Mouse (Mus musculus) spleen, adult 2 months (tissue): ENCODE results near the gene Tfb2m. TPM values are rescaled to one million over a fixed set of nuclear protein-coding genes. Genes with fewer than 3 reads are reported as not detected.
A peak's percentile ranks its signal among the peaks of the same experiment; 100 is the strongest.

Experiments used
- DNase-seq, 2 experiments: peaks; one replicate each; pipeline versions ENCODE4 v3.0.0 to v3.0.0-alpha.2; 2012 to 2021; ENCODE audit warnings: low spot score in 2 of 2, low read depth in 1 of 2
- H3K27ac ChIP-seq: fragments of 200-500 bp; 2 replicates; pipeline ENCODE4 v1.5.1; 2012; ENCODE audit warnings: low read length, inconsistent platforms; ENCODE audit not compliant: insufficient read depth
- H3K27me3 ChIP-seq: fragments of 200-500 bp; 2 replicates; pipeline ENCODE4 v1.6.1; 2012; ENCODE audit warnings: mild to moderate bottlenecking, moderate library complexity, low read length, inconsistent platforms; ENCODE audit not compliant: control insufficient read depth, insufficient read depth
- H3K36me3 ChIP-seq: fragments of 200-500 bp; 2 replicates; pipeline ENCODE4 v1.6.1; 2012; ENCODE audit warnings: mild to moderate bottlenecking, low read length, inconsistent platforms; ENCODE audit not compliant: control insufficient read depth, insufficient read depth
- H3K4me1 ChIP-seq: fragments of 200-500 bp; 2 replicates; pipeline ENCODE4 v1.6.1; 2011; ENCODE audit warnings: inconsistent platforms; ENCODE audit not compliant: control insufficient read depth, insufficient read depth, insufficient read length
- H3K4me3 ChIP-seq: fragments of 200-500 bp; 2 replicates; pipeline ENCODE4 v1.5.1; 2011; ENCODE audit warnings: mild to moderate bottlenecking, inconsistent platforms; ENCODE audit not compliant: insufficient read depth, insufficient read length; ENCODE audit errors: extremely low read depth
- CTCF ChIP-seq: fragments of 200-500 bp; IDR thresholded peaks from 2 replicates; pipeline ENCODE4 v1.5.1; 2011; ENCODE audit warnings: mild to moderate bottlenecking, inconsistent platforms; ENCODE audit not compliant: insufficient read depth, insufficient read length, insufficient replicate concordance; ENCODE audit errors: extremely low read depth
- POLR2A ChIP-seq: fragments of 200-500 bp; IDR thresholded peaks from 2 replicates; pipeline ENCODE4 v1.6.1; 2011; ENCODE audit warnings: low read depth, low read length, inconsistent platforms
- WGBS: fragments of 180-500 bp; shearing (Covaris S2); methylation state at CpG from one replicate; pipeline ENCODE4 v1.1.7; 2018; 5-methylcytosine and 5-hydroxymethylcytosine counted together
- polyA plus RNA-seq: library from polyadenylated mRNA; depleted of rRNA; stranded (reverse); fragments of >200 nt; gene quantifications from 2 replicates; pipeline ENCODE4 v1.2.3, GENCODE M21; 2012

Tfb2m gene
- polyA plus RNA-seq, 1 experiment: 4.4 TPM

DNA sequence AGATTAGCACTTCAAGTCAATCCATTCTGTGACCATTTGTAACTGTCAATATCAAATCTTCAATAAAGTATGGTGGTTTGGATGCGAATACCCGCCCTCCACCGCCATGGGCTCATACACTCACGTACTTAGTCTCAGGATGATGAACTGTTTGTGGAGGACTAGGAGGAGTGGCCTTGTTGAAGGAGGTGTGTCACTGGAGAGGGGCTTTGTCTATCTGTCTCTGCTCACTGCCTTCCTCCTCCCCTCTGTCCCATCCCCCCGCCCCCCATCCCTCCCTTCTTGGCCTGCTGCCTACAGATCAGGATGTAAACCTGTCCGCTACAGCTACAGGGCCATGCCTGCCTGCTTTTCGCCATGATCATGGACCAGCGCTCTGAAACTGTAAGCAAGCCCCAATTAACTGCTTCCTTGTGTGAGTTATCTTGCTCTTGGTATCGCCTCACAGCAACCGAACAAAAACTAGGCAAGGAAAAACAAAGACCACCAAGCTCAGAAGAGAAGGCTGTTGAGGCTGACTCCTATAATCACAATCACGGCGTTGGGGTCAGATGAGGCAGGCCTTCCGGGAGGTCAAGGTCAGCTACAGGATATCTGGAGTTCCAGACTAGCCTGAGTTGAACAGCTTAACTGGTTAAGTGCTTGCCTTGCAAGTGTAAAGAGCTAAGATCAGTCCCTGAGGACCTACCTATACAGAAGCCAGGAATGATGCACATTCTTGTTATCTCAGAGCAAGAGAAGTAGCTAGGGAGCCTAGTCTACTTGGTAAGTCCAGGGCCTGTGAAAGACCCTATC lies 35.3 kb downstream of the Tfb2m start:
- H3K27me3 ChIP-seq: no peaks in the 10 kb centered on the region
- H3K27ac ChIP-seq: no peak overlapping the region
- H3K4me1 ChIP-seq: no peaks in the 10 kb centered on the region
- DNase-seq: no peak
- H3K4me3 ChIP-seq: no peak overlapping the region
- no peaks in the 10 kb centered on the region for H3K36me3 ChIP-seq
- WGBS: 95% methylated on average over 13 of the region's 13 CpGs
- no peak for TF ChIP-seq CTCF
- no peak for TF ChIP-seq POLR2A

- Histone ChIP-seq H3K4me1 (no peaks in the 10 kb centered on the region; the same call in 1 of the 2 replicates), H3K27me3 (no peaks in the 10 kb centered on the region), H3K36me3 (no peaks in the 10 kb centered on the region), H3K4me3 (no peak overlapping the region), H3K27ac (no peak overlapping the region)
- DNase-seq: peak; percentile 18 to 26
- no peak for TF ChIP-seq POLR2A
- peak; percentile 27; the same call in 1 of the 2 replicates for TF ChIP-seq CTCF
- WGBS: 79% methylated on average over 9 of the region's 9 CpGs
Measured at GRCm38 (mm10) chr1:179506530-179507315, 39.3 kb downstream of the Tfb2m start.

DNA sequence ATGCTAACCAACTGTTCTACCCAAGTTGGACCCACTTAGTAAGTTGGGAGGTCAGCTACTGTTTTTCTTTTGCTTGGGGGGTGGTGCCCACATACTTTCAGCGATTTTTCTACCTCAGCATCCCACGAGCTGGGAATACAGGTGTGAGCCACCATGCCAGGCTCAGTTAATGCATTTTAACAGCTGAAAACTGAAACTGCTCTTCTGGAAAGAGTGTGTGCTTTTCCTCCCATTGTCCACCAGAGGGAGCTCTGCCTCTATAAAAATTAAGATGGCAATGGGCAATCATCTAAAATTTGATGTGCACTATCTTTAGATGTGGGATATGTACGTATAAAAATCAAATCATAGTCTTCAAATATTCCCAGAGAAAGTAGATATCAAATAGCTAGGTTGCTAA lies 43.5 kb downstream of the Tfb2m start:
- TF ChIP-seq POLR2A (no peak), CTCF (no peak)
- H3K36me3 ChIP-seq: no peaks in the 10 kb centered on the region
- H3K27ac ChIP-seq: no peak overlapping the region
- no peak overlapping the region for H3K4me3 ChIP-seq
- no peaks in the 10 kb centered on the region; the same call in 1 of the 2 replicates for H3K4me1 ChIP-seq
- WGBS: 12% methylated on average over 3 of the region's 3 CpGs
- no peaks in the 10 kb centered on the region for H3K27me3 ChIP-seq
- no peak for DNase-seq

- TF ChIP-seq CTCF (no peak), POLR2A (no peak)
- no peaks in the 10 kb centered on the region for H3K36me3 ChIP-seq
- H3K27me3 ChIP-seq: no peaks in the 10 kb centered on the region
- H3K27ac ChIP-seq: no peak overlapping the region
- H3K4me3 ChIP-seq: no peak overlapping the region
- no peak for DNase-seq
- no peaks in the 10 kb centered on the region; the same call in 1 of the 2 replicates for H3K4me1 ChIP-seq
- WGBS: 92% methylated on average over 3 of the region's 3 CpGs
Measured at GRCm38 (mm10) chr1:179499257-179499656, 46.8 kb downstream of the Tfb2m start.

- no peak overlapping the region for H3K4me3 ChIP-seq
- WGBS: 36% methylated on average over 5 of the region's 5 CpGs
Measured at GRCm38 (mm10) chr1:179492908-179493307, 53.2 kb downstream of the Tfb2m start.

DNA sequence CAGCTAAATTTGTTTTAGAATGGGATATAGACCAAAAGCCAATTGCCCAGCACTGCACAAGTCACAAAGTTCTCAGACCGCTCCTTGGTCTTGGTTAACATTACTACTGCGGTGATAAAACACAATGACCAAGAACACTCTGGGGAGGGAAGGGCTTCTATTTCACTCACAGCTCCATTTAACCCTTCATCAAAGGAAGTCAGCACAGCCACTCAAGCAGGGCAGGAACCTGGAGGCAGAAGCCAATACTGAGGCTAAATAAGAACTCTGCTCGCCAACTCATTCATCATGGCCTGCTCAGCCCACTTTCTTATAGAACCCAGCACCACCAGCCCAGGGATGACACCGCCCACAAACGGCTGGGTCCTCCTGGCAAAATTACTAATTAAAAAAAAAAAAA lies 57.5 kb downstream of the Tfb2m start:
- Histone ChIP-seq H3K36me3 (no peaks in the 10 kb centered on the region), H3K4me1 (no peaks in the 10 kb centered on the region), H3K27ac (no peak overlapping the region), H3K4me3 (no peak overlapping the region), H3K27me3 (no peaks in the 10 kb centered on the region)
- no peak for DNase-seq
- 93% methylated on average over 5 of the region's 5 CpGs for WGBS
- TF ChIP-seq POLR2A (no peak), CTCF (no peak)

More at GRCm38 (mm10) chr1:179492908-179493307, 53.2 kb downstream of the Tfb2m start:
- Histone ChIP-seq H3K27me3 (no peaks in the 10 kb centered on the region), H3K4me1 (no peaks in the 10 kb centered on the region), H3K36me3 (no peaks in the 10 kb centered on the region), H3K27ac (no peak overlapping the region)
- TF ChIP-seq POLR2A (no peak), CTCF (no peak)
- DNase-seq: no peak
